Mouse (Mus musculus) limb, embryonic 11.5 days (tissue): ENCODE results near the gene Gm7137. TPM values are rescaled to one million over a fixed set of nuclear protein-coding genes. Genes with fewer than 3 reads are reported as not detected.
"Not testable (repeated sequence)": the region's sequence is repeated elsewhere in the genome, so short reads cannot be mapped to it uniquely, and the experiment has no call there.

ENCODE experiments used
- ATAC-seq: fragments of 200-750 bp; cut with Nextera tagmentation; 2 replicates; pipeline ENCODE4 v1.8.0; 2017; ENCODE audit warnings: low read depth; ENCODE audit not compliant: insufficient number of reproducible peaks, low FRiP score, low TSS enrichment
- DNase-seq: peaks from one replicate; pipeline ENCODE4 v3.0.0-alpha.2; 2015; ENCODE audit warnings: low spot score
- H3K27ac ChIP-seq: fragments of 300-500 bp; sonication (generic); replicated peaks from 2 replicates; pipeline ENCODE4 v1.5.1; 2014; ENCODE audit warnings: low read depth, mild to moderate bottlenecking, low read length
- H3K27me3 ChIP-seq: fragments of 300-500 bp; sonication (generic); 2 replicates; pipeline ENCODE4 v1.6.1; 2014; ENCODE audit warnings: mild to moderate bottlenecking, low read length, mixed read lengths; ENCODE audit not compliant: control insufficient read depth, insufficient read depth
- H3K36me3 ChIP-seq: fragments of 300-500 bp; sonication (generic); 2 replicates; pipeline ENCODE4 v1.6.1; 2014; ENCODE audit warnings: mild to moderate bottlenecking, low read length, moderate library complexity, mixed read lengths; ENCODE audit not compliant: control insufficient read depth, insufficient read depth
- H3K4me1 ChIP-seq: fragments of 300-500 bp; sonication (generic); 2 replicates; pipeline ENCODE4 v1.6.1; 2014; ENCODE audit warnings: low read length, mixed read lengths; ENCODE audit not compliant: control insufficient read depth, insufficient read depth
- H3K4me2 ChIP-seq: fragments of 300-500 bp; sonication (generic); 2 replicates; pipeline ENCODE4 v1.6.1; 2014; ENCODE audit warnings: low read depth, mild to moderate bottlenecking, moderate library complexity; ENCODE audit not compliant: severe bottlenecking
- H3K4me3 ChIP-seq: fragments of 300-500 bp; sonication (generic); 2 replicates; pipeline ENCODE4 v1.5.1; 2014; ENCODE audit warnings: low read depth, low read length
- H3K9ac ChIP-seq: fragments of 300-500 bp; sonication (generic); 2 replicates; pipeline ENCODE4 v1.6.1; 2014; ENCODE audit warnings: mild to moderate bottlenecking, low read length
- H3K9me3 ChIP-seq: fragments of 300-500 bp; sonication (generic); 2 replicates; pipeline ENCODE4 v1.6.1; 2016; ENCODE audit warnings: low read length; ENCODE audit not compliant: control insufficient read depth
- WGBS: fragments of 180-500 bp; shearing (Covaris S2); extraction: QIAGEN DNeasy Blood & Tissue Kit; methylation state at CpG from one replicate; pipeline ENCODE4 v1.1.7; 2014; 5-methylcytosine and 5-hydroxymethylcytosine counted together
- polyA plus RNA-seq: library from polyadenylated mRNA; unstranded; fragments of >200 nt; fragmentation: Nextera tagmentation; extraction: Ambion mirVana; gene quantifications from 2 replicates; pipeline ENCODE4 v1.2.1, GENCODE M21; 2014

Gene Gm7137
- polyA plus RNA-seq, 1 experiment from 2014 or later, result not detected

GRCm38 (mm10) chr10:77772142-77772541 is 15.9 kb downstream of the Gm7137 start:
- H3K36me3 ChIP-seq, H3K4me3 ChIP-seq, ATAC-seq, DNase-seq, H3K27me3 ChIP-seq, H3K4me2 ChIP-seq, H3K9me3 ChIP-seq, H3K4me1 ChIP-seq, H3K27ac ChIP-seq, H3K9ac ChIP-seq: not testable (repeated sequence)
- WGBS, result 100% methylated on average over 1 of the region's 3 CpGs

GRCm38 (mm10) chr10:77771225-77771624 is 16.8 kb downstream of the Gm7137 start, which contains the start of gene Gm3238:
TSS of gene Gm3238 (minus strand) at chr10:77771325.
- 83% methylated on average over 1 of the region's 1 CpGs for whole genome bisulfite sequencing
- H3K36me3 ChIP-seq, H3K4me1 ChIP-seq, H3K9me3 ChIP-seq, DNase-seq, H3K9ac ChIP-seq, H3K4me2 ChIP-seq, ATAC-seq, H3K27ac ChIP-seq, H3K27me3 ChIP-seq, H3K4me3 ChIP-seq: not testable (repeated sequence)

GRCm38 (mm10) chr10:77769727-77770126 is 18.3 kb downstream of the Gm7137 start:
- no peak overlapping the region for H3K9ac ChIP-seq
- no peaks in the 10 kb centered on the region for H3K27me3 ChIP-seq
- H3K27ac ChIP-seq, result no peak overlapping the region
- DNase-seq (no peak), ATAC-seq (no peak)
- H3K9me3 ChIP-seq, result no peaks in the 10 kb centered on the region
- no peaks in the 10 kb centered on the region for H3K36me3 ChIP-seq
- no peaks in the 10 kb centered on the region for H3K4me1 ChIP-seq
- WGBS, result 82% methylated on average over 1 of the region's 1 CpGs
- H3K4me3 ChIP-seq, result no peak overlapping the region
- H3K4me2 ChIP-seq, result no peak overlapping the region

GRCm38 (mm10) chr10:77759582-77759981 is 28.4 kb downstream of the Gm7137 start, which contains the start of gene Gm3233:
TSS of gene Gm3233 (minus strand) at chr10:77759682.
- H3K27me3 ChIP-seq, H3K9ac ChIP-seq, H3K36me3 ChIP-seq, H3K27ac ChIP-seq, H3K4me2 ChIP-seq, H3K9me3 ChIP-seq, H3K4me1 ChIP-seq, DNase-seq, H3K4me3 ChIP-seq, ATAC-seq: not testable (repeated sequence)
- no CpG with 5 or more reads among the region's 1 CpGs for WGBS

- ATAC-seq (no peak), DNase-seq (no peak)
- Histone ChIP-seq H3K4me3 (no peak overlapping the region), H3K27me3 (no peaks in the 10 kb centered on the region), H3K4me1 (no peaks in the 10 kb centered on the region), H3K9me3 (no peaks in the 10 kb centered on the region), H3K4me2 (no peak overlapping the region), H3K36me3 (no peaks in the 10 kb centered on the region), H3K27ac (no peak overlapping the region), H3K9ac (no peak overlapping the region)
These were observed 34.6 kb downstream of the Gm7137 start for GRCm38 (mm10) chr10:77753448-77753847.

GRCm38 (mm10) chr10:77752312-77752711 is 35.7 kb downstream of the Gm7137 start:
- H3K4me2 ChIP-seq, H3K9me3 ChIP-seq, H3K27me3 ChIP-seq, H3K9ac ChIP-seq, DNase-seq, ATAC-seq, H3K4me3 ChIP-seq, H3K27ac ChIP-seq, H3K36me3 ChIP-seq, H3K4me1 ChIP-seq: not testable (repeated sequence)
- WGBS, result 68% methylated on average over 3 of the region's 3 CpGs

- H3K27me3 ChIP-seq, H3K4me1 ChIP-seq, H3K9me3 ChIP-seq, H3K36me3 ChIP-seq, H3K4me2 ChIP-seq, H3K27ac ChIP-seq, H3K4me3 ChIP-seq, DNase-seq, H3K9ac ChIP-seq, ATAC-seq: not testable (repeated sequence)
- 70% methylated on average over 1 of the region's 1 CpGs for WGBS
These were observed 36.7 kb downstream of the Gm7137 start, which contains the start of gene Gm9736 for GRCm38 (mm10) chr10:77751254-77751653. TSS of gene Gm9736 (minus strand) at chr10:77751354.

GRCm38 (mm10) chr10:77750686-77751085 is 37.3 kb downstream of the Gm7137 start:
- not testable (repeated sequence) for H3K27me3 ChIP-seq, H3K4me1 ChIP-seq, DNase-seq, H3K36me3 ChIP-seq, H3K27ac ChIP-seq, ATAC-seq, H3K4me3 ChIP-seq, H3K4me2 ChIP-seq, H3K9me3 ChIP-seq, H3K9ac ChIP-seq
- WGBS, result 67% methylated on average over 1 of the region's 1 CpGs
